Mouse (Mus musculus) Patski (cell line): ENCODE results near the gene Lrriq3. TPM values are rescaled to one million over a fixed set of nuclear protein-coding genes. Genes with fewer than 3 reads are reported as not detected.
A peak's percentile ranks its signal among the peaks of the same experiment; 100 is the strongest.

ENCODE experiments used
- ATAC-seq: fragments of 100-300 bp; one replicate; pipeline ENCODE4 v1.8.0; 2021
- CTCF ChIA-PET: fragments of 350-600 bp; sonication (Branson Sonifier 250); formaldehyde crosslinking; loops from one replicate; lab custom pipeline; 2022; ENCODE audit warnings: inconsistent platforms; lab: Charles Lee
- POLR2A ChIA-PET: fragments of 350-600 bp; sonication (Branson Sonifier 250); formaldehyde crosslinking; loops from one replicate; lab custom pipeline; 2022; ENCODE audit warnings: antibody characterized with exemption, inconsistent platforms; lab: Charles Lee
- DNase-seq: peaks from one replicate; pipeline ENCODE4 v3.0.0-alpha.2; 2011; ENCODE audit warnings: low read depth, low spot score
- H3K27me3 ChIP-seq: fragments of 371-371 bp; one replicate; pipeline ENCODE4 v1.5.1; 2021
- CTCF ChIP-seq: fragments of 100-300 bp; IDR thresholded peaks from one replicate; pipeline ENCODE4 v1.5.1; 2021
- in situ Hi-C: fragments of 300-500 bp; cut with MboI; formaldehyde crosslinking; loops from 3 replicates; pipeline ENCODE4 v1.11.1; 2018; ENCODE audit warnings: low pct_unique_long_range_greater_than_20kb, mixed read lengths
- polyA plus RNA-seq: library from polyadenylated mRNA; unstranded; gene quantifications from one replicate; pipeline ENCODE4 v1.2.3, GENCODE M21; 2021

The Lrriq3 gene
- 3.0 TPM for polyA plus RNA-seq

GRCm38 (mm10) chr3:155093116-155093956, at the start of gene Lrriq3, which contains the start of gene Fpgt:
Lrriq3 (plus strand) TSS chr3:155093434.
Fpgt (minus strand) TSS chr3:155093403.
- ChIA-PET CTCF (interaction anchor here (0.8 kb wide), 3 partner anchors 26 to 497 kb away, joined by 3 to 5 read pairs (median 3); partner anchors contain the start of genes Cryz and Tyw3), POLR2A (interaction anchor here (1.3 kb wide), 1 partner anchor 22 kb away, joined by 3 read pairs; no protein-coding TSS in a partner anchor)
- in situ Hi-C loops: loop anchor here (10.0 to 25.0 kb wide), 2 partner anchors 499 to 1181 kb away; partner anchors contain the start of genes Cryz, Msh4, Rabggtb and Tyw3
- TF ChIP-seq CTCF: no peak
- peak; percentile 100 for ATAC-seq
- peak; percentile 85 for DNase-seq
- H3K27me3 ChIP-seq: no peaks in the 10 kb centered on the region

DNA sequence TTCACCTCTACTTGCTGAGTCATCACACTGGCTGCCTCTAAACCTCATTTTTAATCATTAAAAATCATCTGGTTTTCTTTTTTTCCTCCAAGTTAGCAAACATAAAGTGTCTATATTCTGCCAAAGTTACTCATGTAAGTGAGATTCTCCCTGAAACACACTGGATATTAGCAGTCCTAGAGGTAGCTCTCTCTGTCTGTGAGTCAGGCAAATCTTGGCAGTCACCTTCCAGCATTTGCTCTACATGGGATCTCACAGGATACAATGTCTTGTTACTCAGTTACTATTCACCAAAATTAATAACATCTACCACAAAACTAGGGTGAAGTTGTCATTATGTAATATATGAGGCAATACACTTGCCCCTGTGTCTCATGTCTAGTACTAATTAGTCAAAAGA, 41.2 kb upstream of the Lrriq3 start:
- in situ Hi-C loops: no loop called here
- DNase-seq (no peak), ATAC-seq (no peak)
- CTCF ChIA-PET: interaction anchor here (1.8 kb wide), 1 partner anchor 14 kb away, joined by 4 read pairs; no protein-coding TSS in a partner anchor
- POLR2A ChIA-PET: no interaction called here
- TF ChIP-seq CTCF: no peak
- peaks cover 7% of the 10 kb centered on the region for H3K27me3 ChIP-seq

DNA sequence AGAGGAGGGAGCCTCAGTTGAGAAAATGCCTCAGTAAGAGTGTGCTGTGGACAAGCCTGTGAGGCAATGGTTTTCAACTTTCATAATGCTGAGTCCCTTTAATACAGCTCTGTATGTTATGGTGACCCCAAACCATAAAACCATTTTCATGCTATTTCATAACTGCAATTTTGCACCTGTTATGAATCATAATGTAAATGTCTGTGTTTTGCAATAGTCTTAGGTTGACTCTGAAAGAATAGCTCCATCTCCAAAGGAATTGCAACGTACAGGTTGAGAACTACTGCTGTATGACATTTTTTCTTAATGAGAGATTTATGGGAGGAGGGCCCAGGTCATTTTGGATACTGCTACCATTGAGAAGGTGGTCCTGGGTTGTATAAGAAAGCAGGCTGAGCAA, 40.0 kb upstream of the Lrriq3 start:
- POLR2A ChIA-PET: no interaction called here
- no peak for TF ChIP-seq CTCF
- CTCF ChIA-PET: interaction anchor here (1.2 kb wide), 1 partner anchor 8 kb away, joined by 3 read pairs; no protein-coding TSS in a partner anchor
- in situ Hi-C loops: no loop called here
- H3K27me3 ChIP-seq: peaks cover 7% of the 10 kb centered on the region
- no peak for ATAC-seq
- DNase-seq: no peak

GRCm38 (mm10) chr3:155055231-155055916, 37.9 kb upstream of the Lrriq3 start, which contains the start of gene Tnni3k:
Tnni3k (minus strand) TSS chr3:155055407.
- ATAC-seq (no peak), DNase-seq (no peak)
- in situ Hi-C loops: no loop called here
- TF ChIP-seq CTCF: no peak
- ChIA-PET POLR2A (no interaction called here), CTCF (no interaction called here)
- peaks cover 7% of the 10 kb centered on the region for H3K27me3 ChIP-seq

GRCm38 (mm10) chr3:155056606-155057005, 36.6 kb upstream of the Lrriq3 start:
- in situ Hi-C loops: no loop called here
- TF ChIP-seq CTCF: no peak
- DNase-seq (no peak), ATAC-seq (no peak)
- ChIA-PET POLR2A (no interaction called here), CTCF (no interaction called here)
- peaks cover 7% of the 10 kb centered on the region for H3K27me3 ChIP-seq

GRCm38 (mm10) chr3:155057566-155057965, 35.7 kb upstream of the Lrriq3 start:
- TF ChIP-seq CTCF: no peak
- ATAC-seq (no peak), DNase-seq (no peak)
- in situ Hi-C loops: no loop called here
- ChIA-PET POLR2A (no interaction called here), CTCF (no interaction called here)
- H3K27me3 ChIP-seq: peaks cover 7% of the 10 kb centered on the region

DNA sequence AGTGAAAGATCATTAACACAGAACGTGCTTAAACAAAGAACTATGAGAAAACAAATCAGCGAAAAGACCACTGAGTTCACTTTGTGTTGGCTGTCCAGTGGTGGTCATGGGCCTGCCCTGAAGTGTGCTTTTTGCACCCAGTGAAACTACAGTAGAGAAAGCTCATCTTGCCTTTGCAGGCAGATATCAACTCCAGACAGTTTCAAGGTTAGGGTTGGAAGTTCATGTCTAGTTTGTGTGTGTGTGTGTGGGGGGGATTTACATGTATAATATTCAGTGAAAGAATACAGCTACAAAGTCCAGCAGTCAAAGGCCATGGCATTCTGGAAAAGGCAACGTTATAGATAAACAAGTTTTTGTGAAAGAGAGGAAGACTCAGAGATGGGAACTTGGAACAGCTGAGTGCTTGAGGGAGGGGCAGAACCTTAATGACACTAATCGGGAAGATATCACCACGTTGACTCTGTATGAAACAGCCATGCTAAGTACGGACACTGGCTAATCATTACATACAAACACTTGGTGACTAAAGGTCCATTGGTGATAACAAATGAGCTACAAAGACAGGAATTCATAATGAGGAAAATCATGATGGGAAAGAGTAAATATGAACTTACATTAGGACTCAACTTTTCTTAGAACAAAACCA, 34.3 kb upstream of the Lrriq3 start:
- peaks cover 7% of the 10 kb centered on the region for H3K27me3 ChIP-seq
- in situ Hi-C loops: no loop called here
- ATAC-seq (no peak), DNase-seq (no peak)
- POLR2A ChIA-PET: no interaction called here
- no peak for TF ChIP-seq CTCF
- CTCF ChIA-PET: interaction anchor here (1.5 kb wide), 1 partner anchor 12 kb away, joined by 5 read pairs; no protein-coding TSS in a partner anchor

- H3K27me3 ChIP-seq: peaks cover 4% of the 10 kb centered on the region
- no peak for DNase-seq
- no peak for TF ChIP-seq CTCF
- no peak for ATAC-seq
- in situ Hi-C loops: no loop called here
- ChIA-PET POLR2A (no interaction called here), CTCF (interaction anchor here (1.5 kb wide), 1 partner anchor 12 kb away, joined by 5 read pairs; no protein-coding TSS in a partner anchor)
Observed at GRCm38 (mm10) chr3:155059449-155059822, 33.8 kb upstream of the Lrriq3 start.

DNA sequence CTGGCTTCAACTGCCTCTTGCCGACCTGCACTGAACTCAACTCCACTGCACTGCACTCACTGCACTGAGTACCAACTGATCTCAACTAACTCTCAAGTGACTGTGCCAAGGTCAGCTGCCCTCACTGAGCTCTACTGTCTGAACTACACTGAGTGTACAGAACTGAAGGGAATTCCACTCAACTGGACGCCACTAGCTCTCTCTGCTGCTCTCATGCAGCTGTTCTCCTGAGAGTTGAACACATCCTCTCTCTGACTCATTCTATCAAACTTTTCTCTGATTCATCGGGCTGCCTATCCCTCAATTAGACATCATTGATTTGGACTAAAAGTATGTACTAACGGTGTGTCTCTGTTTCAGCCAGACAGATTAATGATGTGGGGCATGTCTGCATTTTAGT, 15.3 kb upstream of the Lrriq3 start:
- in situ Hi-C loops: loop anchor here (25.0 kb wide), 1 partner anchor 1166 kb away; the partner anchor contains the start of genes Msh4 and Rabggtb
- no peak for TF ChIP-seq CTCF
- H3K27me3 ChIP-seq: peaks cover 19% of the 10 kb centered on the region
- ChIA-PET CTCF (interaction anchor here (0.9 kb wide), 1 partner anchor 13 kb away, joined by 3 read pairs; no protein-coding TSS in a partner anchor), POLR2A (no interaction called here)
- DNase-seq (no peak), ATAC-seq (peak; percentile 51)

DNA sequence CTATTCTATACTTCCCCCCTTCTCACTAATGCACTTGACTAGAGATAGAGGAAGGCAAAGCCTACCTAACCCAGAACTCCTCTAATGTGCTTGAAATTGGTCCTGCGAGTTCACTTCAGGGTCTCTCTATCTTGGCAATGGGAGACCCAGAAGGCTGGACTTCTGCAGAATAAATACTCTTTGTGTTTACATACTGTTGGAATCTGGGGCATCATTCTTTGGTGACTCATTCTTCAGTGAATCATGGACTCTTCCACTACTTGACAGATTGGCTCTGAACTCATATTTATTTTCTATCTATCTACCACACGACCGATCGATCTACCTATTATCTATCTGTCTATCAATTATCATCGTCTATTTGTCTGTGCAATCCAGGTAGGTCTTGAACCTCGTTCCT, 1.2 kb upstream of the Lrriq3 start:
- in situ Hi-C loops: loop anchor here (10.0 to 25.0 kb wide), 2 partner anchors 497 to 1180 kb away; partner anchors contain the start of genes Cryz, Msh4, Rabggtb and Tyw3
- ATAC-seq: no peak
- POLR2A ChIA-PET: interaction anchor here (0.7 kb wide), 1 partner anchor 609 kb away, joined by 4 read pairs; no protein-coding TSS in a partner anchor
- DNase-seq: no peak
- CTCF ChIA-PET: interaction anchor here (0.6 kb wide), 1 partner anchor 708 kb away, joined by 4 read pairs; no protein-coding TSS in a partner anchor
- H3K27me3 ChIP-seq: no peaks in the 10 kb centered on the region
- TF ChIP-seq CTCF: no peak
